Mouse (Mus musculus) liver, embryonic 14.5 days (tissue): Measurements from ENCODE around the gene Gatad2b. TPM values are rescaled to one million over a fixed set of nuclear protein-coding genes. Genes with fewer than 3 reads are reported as not detected.

ENCODE experiments used
- ATAC-seq: fragments of 200-750 bp; cut with Nextera tagmentation; 2 replicates; pipeline ENCODE4 v1.8.0; 2017; ENCODE audit warnings: moderate number of reproducible peaks, mild to moderate bottlenecking, moderate library complexity; ENCODE audit not compliant: insufficient read depth
- DNase-seq, 3 experiments: peaks; one replicate each; pipeline ENCODE4 v3.0.0-alpha.2; 2012 to 2013; ENCODE audit warnings: low read depth in 3 of 3, low spot score in 3 of 3
- H3K27ac ChIP-seq: fragments of 300-500 bp; sonication (generic); 2 replicates; pipeline ENCODE4 v1.5.1; 2014; ENCODE audit warnings: moderate library complexity, mild to moderate bottlenecking, control low read depth, inconsistent platforms
- H3K27me3 ChIP-seq: fragments of 300-500 bp; sonication (generic); 2 replicates; pipeline ENCODE4 v1.6.1; 2014; ENCODE audit warnings: mild to moderate bottlenecking, low read length, moderate library complexity; ENCODE audit not compliant: control insufficient read depth, insufficient read depth
- H3K36me3 ChIP-seq: fragments of 300-500 bp; sonication (generic); replicated peaks from 2 replicates; pipeline ENCODE4 v1.6.1; 2014; ENCODE audit warnings: low read depth; ENCODE audit not compliant: control insufficient read depth, insufficient read depth
- H3K4me1 ChIP-seq, 2 experiments: fragments of 200-500 bp in 1 of 2; fragments of 300-500 bp in 1 of 2; sonication (generic) in 1 of 2; replicated peaks; 2 replicates each; pipeline ENCODE4 v1.6.1; 2012 to 2014; ENCODE audit warnings: antibody characterized with exemption in 1 of 2, inconsistent platforms in 1 of 2, low read length in 1 of 2; ENCODE audit not compliant: control insufficient read depth in 2 of 2, insufficient read depth in 2 of 2
- H3K4me2 ChIP-seq: fragments of 300-500 bp; sonication (generic); 2 replicates; pipeline ENCODE4 v1.6.1; 2014; ENCODE audit warnings: low read depth, mild to moderate bottlenecking, control low read depth, moderate library complexity
- H3K4me3 ChIP-seq, 2 experiments: fragments of 200-500 bp in 1 of 2; fragments of 300-500 bp in 1 of 2; sonication (generic) in 1 of 2; 2 replicates each; pipeline ENCODE4 v1.5.1; 2012 to 2014; ENCODE audit warnings: low read depth in 2 of 2, low read length in 2 of 2, mild to moderate bottlenecking in 2 of 2, control low read depth in 1 of 2, inconsistent platforms in 1 of 2, moderate library complexity in 1 of 2; ENCODE audit not compliant: insufficient read depth in 1 of 2
- H3K9ac ChIP-seq: fragments of 300-500 bp; sonication (generic); replicated peaks from 2 replicates; pipeline ENCODE4 v1.6.1; 2014; ENCODE audit warnings: mild to moderate bottlenecking, control low read depth, moderate library complexity
- H3K9me3 ChIP-seq: fragments of 300-500 bp; sonication (generic); 2 replicates; pipeline ENCODE4 v1.6.1; 2016; ENCODE audit warnings: low read length, mixed read lengths; ENCODE audit not compliant: control insufficient read depth
- CTCF ChIP-seq: IDR thresholded peaks from 2 replicates; pipeline ENCODE4 v1.5.1; 2016; ENCODE audit warnings: antibody characterized with exemption, low read depth, control low read depth
- EP300 ChIP-seq: IDR thresholded peaks from 2 replicates; pipeline ENCODE4 v1.6.1; 2016; ENCODE audit warnings: antibody characterized with exemption, low read depth
- WGBS: fragments of 180-500 bp; shearing (Covaris S2); extraction: QIAGEN DNeasy Blood & Tissue Kit; methylation state at CpG from one replicate; pipeline ENCODE4 v1.1.7; 2014; ENCODE audit not compliant: insufficient replicate concordance; 5-methylcytosine and 5-hydroxymethylcytosine counted together
- polyA plus RNA-seq, 2 experiments: library from polyadenylated mRNA; depleted of rRNA in 1 of 2; stranded (reverse) in 1 of 2; unstranded in 1 of 2; fragments of >200 nt; fragmentation: Nextera tagmentation in 1 of 2; extraction: Ambion mirVana in 1 of 2; gene quantifications; 2 replicates each; pipeline versions ENCODE4 v1.2.1 to v1.2.3; 2012 to 2014

Gatad2b gene
- polyA plus RNA-seq, 2 experiments: 2.2 to 5.6 TPM

DNA sequence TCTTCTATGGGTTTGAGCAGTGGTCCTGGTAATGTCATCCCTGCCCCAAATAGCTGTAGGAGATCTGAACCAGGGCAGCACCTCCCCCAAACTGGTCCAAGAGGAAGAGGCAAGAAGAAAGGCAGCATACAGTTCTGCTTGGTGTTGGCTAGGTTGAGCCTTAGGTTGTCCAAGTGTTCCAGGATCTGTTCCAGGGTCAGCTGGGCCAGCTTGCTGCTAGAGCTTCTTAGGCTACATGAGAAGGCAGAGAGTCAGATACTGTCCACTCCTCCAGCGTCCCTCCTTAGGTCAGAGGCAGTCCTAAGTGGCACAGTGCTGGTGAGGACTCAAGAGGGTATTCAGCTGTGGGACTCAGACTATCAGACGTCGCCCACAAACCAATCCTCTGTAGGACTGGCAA lies 99.7 kb downstream of the Gatad2b start:
- TF ChIP-seq EP300: no peak
- no peak for TF ChIP-seq CTCF
- WGBS: 83% methylated on average over 3 of the region's 3 CpGs

DNA sequence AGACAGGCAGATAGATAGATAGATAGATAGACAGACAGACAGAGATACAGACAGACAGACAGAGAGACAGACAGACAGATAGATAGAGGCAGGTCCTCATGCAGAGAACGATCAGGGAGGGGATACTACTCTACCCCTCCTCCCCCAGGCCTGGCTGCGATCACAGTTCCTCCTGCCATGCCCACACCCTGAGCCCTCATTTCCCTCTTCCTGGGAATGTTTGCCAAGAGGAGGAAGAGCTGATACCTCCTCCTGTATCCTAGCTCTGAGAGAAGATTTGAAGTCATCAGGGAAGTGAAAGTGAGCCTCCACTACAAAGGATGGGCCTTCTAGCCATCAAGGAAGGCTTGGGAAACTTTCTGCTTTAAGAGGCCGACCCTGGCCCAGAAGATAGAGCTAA lies 102.7 kb downstream of the Gatad2b start:
- Histone ChIP-seq H3K27me3 (no peaks in the 10 kb centered on the region), H3K4me2 (no peak overlapping the region), H3K27ac (no peak overlapping the region), H3K9me3 (no peaks in the 10 kb centered on the region), H3K36me3 (peaks cover 27% of the 10 kb centered on the region), H3K9ac (no peak overlapping the region), H3K4me1 (no peaks in the 10 kb centered on the region), H3K4me3 (no peak overlapping the region)
- no peak for TF ChIP-seq EP300
- no peak for TF ChIP-seq CTCF
- DNase-seq (no peak), ATAC-seq (no peak)
- 70% methylated on average over 3 of the region's 3 CpGs for WGBS

More for the DNA sequence above, 99.7 kb downstream of the Gatad2b start:
- Histone ChIP-seq H3K27ac (no peak overlapping the region), H3K4me3 (no peak overlapping the region), H3K4me2 (no peak overlapping the region), H3K36me3 (peaks cover 11% of the 10 kb centered on the region), H3K9me3 (no peaks in the 10 kb centered on the region), H3K4me1 (no peaks in the 10 kb centered on the region; a peak in 1 of 4 replicates), H3K9ac (no peak overlapping the region), H3K27me3 (peaks cover 24% of the 10 kb centered on the region)
- no peak for ATAC-seq
- no peak for DNase-seq

DNA sequence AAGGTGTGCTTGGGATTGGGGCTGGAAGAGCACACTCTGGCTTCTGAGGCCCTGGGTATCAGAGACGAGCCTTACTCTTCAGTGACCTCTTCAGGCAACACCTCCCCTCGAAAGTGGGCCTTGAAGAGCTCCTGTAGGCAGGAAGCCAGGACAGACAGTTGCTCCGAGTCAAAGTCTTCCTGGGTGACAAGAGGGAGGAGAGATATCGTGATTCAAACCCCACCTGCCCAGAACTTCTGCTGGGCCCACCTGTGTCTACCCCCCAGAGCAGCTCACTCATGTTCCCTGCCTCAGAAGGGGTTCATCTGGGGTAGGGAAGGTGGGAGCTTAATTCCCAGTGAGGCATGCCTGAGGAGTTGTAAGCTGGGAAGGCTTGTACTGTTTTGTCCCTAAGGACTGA lies 108.0 kb downstream of the Gatad2b start:
- Histone ChIP-seq H3K4me2 (no peak overlapping the region), H3K27me3 (no peaks in the 10 kb centered on the region), H3K9me3 (no peaks in the 10 kb centered on the region), H3K4me3 (no peak overlapping the region), H3K9ac (no peak overlapping the region), H3K4me1 (no peaks in the 10 kb centered on the region), H3K36me3 (peaks cover 47% of the 10 kb centered on the region), H3K27ac (no peak overlapping the region)
- no peak for DNase-seq
- TF ChIP-seq EP300 (no peak), CTCF (no peak)
- no peak for ATAC-seq
- WGBS: 79% methylated on average over 4 of the region's 4 CpGs

DNA sequence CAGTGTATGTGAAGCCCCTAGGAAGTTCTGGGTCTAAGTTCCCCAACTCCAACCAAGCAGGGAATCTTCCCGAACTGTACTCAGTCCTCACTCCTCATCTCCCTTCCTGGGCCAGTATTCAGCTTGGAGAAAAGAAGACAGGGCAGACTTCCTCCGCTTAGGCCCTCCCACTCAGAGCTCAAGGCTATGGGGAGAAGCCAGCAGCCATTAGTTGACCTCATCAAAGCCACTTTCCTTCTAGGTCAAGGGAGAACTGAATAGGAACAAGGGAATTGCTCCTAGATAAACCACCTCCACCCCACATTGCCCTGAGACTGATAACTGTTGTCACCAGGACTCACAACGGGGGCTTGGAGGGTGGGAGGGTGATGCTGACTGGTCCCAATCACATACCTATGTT lies 111.1 kb downstream of the Gatad2b start:
- DNase-seq (no peak), ATAC-seq (no peak)
- TF ChIP-seq CTCF (no peak), EP300 (no peak)
- Histone ChIP-seq H3K27ac (no peak overlapping the region), H3K9me3 (no peaks in the 10 kb centered on the region), H3K9ac (no peak overlapping the region), H3K27me3 (no peaks in the 10 kb centered on the region), H3K4me3 (no peak overlapping the region), H3K4me1 (no peaks in the 10 kb centered on the region), H3K4me2 (no peak overlapping the region), H3K36me3 (peaks cover 57% of the 10 kb centered on the region)
- 80% methylated on average over 3 of the region's 3 CpGs for WGBS

DNA sequence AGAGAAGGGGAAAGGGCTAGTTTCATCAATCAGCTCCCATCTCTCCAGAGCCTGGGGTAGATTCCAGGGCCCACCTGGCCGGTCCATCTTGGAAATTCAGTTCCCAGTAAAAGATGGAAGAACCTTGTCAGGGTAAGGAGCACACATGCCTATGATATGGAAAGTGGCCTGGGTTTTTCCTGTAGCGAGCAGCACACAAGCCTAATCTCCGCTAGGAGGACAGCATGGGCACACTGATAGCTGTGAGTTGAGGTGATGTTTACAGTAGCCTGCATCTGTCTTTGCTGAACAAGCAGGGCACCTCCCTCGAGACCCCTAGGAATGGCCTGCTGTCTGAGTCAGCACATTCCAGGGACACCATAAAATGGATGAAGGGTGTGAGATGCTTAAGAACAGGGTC lies 111.6 kb downstream of the Gatad2b start:
- Histone ChIP-seq H3K4me3 (no peak overlapping the region), H3K4me1 (no peaks in the 10 kb centered on the region), H3K9me3 (no peaks in the 10 kb centered on the region), H3K36me3 (peaks cover 55% of the 10 kb centered on the region), H3K27me3 (no peaks in the 10 kb centered on the region), H3K27ac (no peak overlapping the region), H3K4me2 (no peak overlapping the region), H3K9ac (no peak overlapping the region)
- WGBS: 79% methylated on average over 4 of the region's 4 CpGs
- TF ChIP-seq EP300 (no peak), CTCF (no peak)
- ATAC-seq (no peak), DNase-seq (no peak)
